Mouse (Mus musculus) testis, adult 2 months (tissue): ENCODE measurements around the gene Sat2.

Source experiments
- CTCF ChIP-seq: fragments of 200-500 bp; IDR thresholded peaks from 2 replicates; pipeline ENCODE4 v1.5.1; 2012; ENCODE audit warnings: low read depth, mild to moderate bottlenecking, inconsistent platforms, low read length, moderate library complexity; ENCODE audit not compliant: control insufficient read depth, insufficient read depth, insufficient replicate concordance
- POLR2A ChIP-seq: fragments of 200-500 bp; IDR thresholded peaks from 2 replicates; pipeline ENCODE4 v1.6.1; 2012; ENCODE audit warnings: low read depth, mild to moderate bottlenecking, inconsistent platforms, low read length, moderate library complexity; ENCODE audit not compliant: control insufficient read depth

DNA sequence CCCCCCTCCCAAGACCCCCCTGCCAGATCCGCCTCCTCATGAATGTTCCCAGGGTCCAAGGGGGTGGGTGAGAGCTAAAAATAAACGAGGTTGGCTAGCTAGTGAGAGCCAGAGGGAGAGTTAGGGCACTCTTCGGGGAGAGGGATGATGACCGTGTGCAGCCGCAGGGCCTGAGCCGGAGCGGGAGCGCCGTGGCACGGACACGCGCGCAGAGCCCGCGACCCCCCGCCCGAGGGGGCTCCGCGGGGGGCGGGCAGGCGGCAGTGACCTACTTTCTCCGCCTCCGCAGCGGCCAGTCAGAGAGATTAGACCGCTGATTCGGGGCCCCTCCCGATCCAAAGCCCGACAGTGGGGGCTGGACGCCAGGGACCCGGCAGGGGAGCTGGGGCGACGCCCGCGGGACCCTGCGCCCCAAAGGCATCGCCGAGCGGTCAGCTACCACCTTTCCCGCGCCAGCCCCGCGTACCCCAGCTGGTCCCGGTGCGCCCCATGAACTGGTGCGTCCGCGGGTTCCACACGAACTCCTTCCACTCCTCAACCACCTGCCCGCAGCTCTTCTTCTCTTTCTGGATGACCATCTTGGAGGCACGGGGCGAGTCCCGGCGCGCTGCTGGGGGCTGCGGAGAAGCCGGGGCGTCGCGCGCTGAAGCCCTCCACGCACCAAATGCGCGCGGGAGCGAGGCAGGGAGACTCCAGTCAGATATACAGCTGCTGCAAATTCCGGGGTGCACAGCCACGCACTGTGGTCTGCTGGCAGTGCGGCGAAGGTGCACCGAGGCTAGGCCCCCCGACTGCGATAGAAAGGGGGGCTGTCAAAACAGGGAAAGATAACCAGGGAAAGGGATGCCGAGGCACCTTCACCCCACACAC is 16.8 kb upstream of the Sat2 start:
- TF ChIP-seq CTCF = no peak
- TF ChIP-seq POLR2A = no peak
